Mouse (Mus musculus) kidney, embryonic 14.5 days (tissue): ENCODE data around the gene Tctn1. TPM values are rescaled to one million over a fixed set of nuclear protein-coding genes. Genes with fewer than 3 reads are reported as not detected.

Experiments
- ATAC-seq: fragments of 200-750 bp; cut with Nextera tagmentation; 2 replicates; pipeline ENCODE4 v1.8.0; 2017; ENCODE audit warnings: moderate number of reproducible peaks, mild to moderate bottlenecking, moderate TSS enrichment, moderate library complexity; ENCODE audit not compliant: low FRiP score, low TSS enrichment
- H3K27ac ChIP-seq: fragments of 300-500 bp; sonication (generic); 2 replicates; pipeline ENCODE4 v1.5.1; 2014; ENCODE audit warnings: low read depth, mild to moderate bottlenecking, low read length, moderate library complexity, mixed read lengths
- H3K27me3 ChIP-seq: fragments of 300-500 bp; sonication (generic); 2 replicates; pipeline ENCODE4 v1.6.1; 2014; ENCODE audit warnings: mild to moderate bottlenecking, low read length; ENCODE audit not compliant: control insufficient read depth, insufficient read depth
- H3K36me3 ChIP-seq: fragments of 300-500 bp; sonication (generic); 2 replicates; pipeline ENCODE4 v1.6.1; 2014; ENCODE audit warnings: low read length, mixed read lengths; ENCODE audit not compliant: control insufficient read depth, insufficient read depth
- H3K4me1 ChIP-seq: fragments of 300-500 bp; sonication (generic); 2 replicates; pipeline ENCODE4 v1.6.1; 2014; ENCODE audit warnings: low read length, mixed read lengths; ENCODE audit not compliant: control insufficient read depth, insufficient read depth
- H3K4me2 ChIP-seq: fragments of 300-500 bp; sonication (generic); replicated peaks from 2 replicates; pipeline ENCODE4 v1.6.1; 2014; ENCODE audit warnings: low read depth, mild to moderate bottlenecking, low read length
- H3K4me3 ChIP-seq: fragments of 300-500 bp; sonication (generic); 2 replicates; pipeline ENCODE4 v1.5.1; 2014; ENCODE audit warnings: mild to moderate bottlenecking, low read length
- H3K9ac ChIP-seq: fragments of 300-500 bp; sonication (generic); 2 replicates; pipeline ENCODE4 v1.6.1; 2014; ENCODE audit warnings: low read depth, mild to moderate bottlenecking, low read length, moderate library complexity
- H3K9me3 ChIP-seq: fragments of 300-500 bp; sonication (generic); 2 replicates; pipeline ENCODE4 v1.6.1; 2016; ENCODE audit warnings: low read length; ENCODE audit not compliant: control insufficient read depth
- WGBS: fragments of 180-500 bp; shearing (Covaris S2); extraction: QIAGEN DNeasy Blood & Tissue Kit; methylation state at CpG from one replicate; pipeline ENCODE4 v1.1.7; 2014; 5-methylcytosine and 5-hydroxymethylcytosine counted together
- polyA plus RNA-seq: library from polyadenylated mRNA; unstranded; fragments of >200 nt; fragmentation: Nextera tagmentation; extraction: Ambion mirVana; gene quantifications from 2 replicates; pipeline ENCODE4 v1.2.1, GENCODE M21; 2014

Tctn1 gene
- polyA plus RNA-seq, 1 experiment from 2014 or later, result 9.8 TPM

DNA sequence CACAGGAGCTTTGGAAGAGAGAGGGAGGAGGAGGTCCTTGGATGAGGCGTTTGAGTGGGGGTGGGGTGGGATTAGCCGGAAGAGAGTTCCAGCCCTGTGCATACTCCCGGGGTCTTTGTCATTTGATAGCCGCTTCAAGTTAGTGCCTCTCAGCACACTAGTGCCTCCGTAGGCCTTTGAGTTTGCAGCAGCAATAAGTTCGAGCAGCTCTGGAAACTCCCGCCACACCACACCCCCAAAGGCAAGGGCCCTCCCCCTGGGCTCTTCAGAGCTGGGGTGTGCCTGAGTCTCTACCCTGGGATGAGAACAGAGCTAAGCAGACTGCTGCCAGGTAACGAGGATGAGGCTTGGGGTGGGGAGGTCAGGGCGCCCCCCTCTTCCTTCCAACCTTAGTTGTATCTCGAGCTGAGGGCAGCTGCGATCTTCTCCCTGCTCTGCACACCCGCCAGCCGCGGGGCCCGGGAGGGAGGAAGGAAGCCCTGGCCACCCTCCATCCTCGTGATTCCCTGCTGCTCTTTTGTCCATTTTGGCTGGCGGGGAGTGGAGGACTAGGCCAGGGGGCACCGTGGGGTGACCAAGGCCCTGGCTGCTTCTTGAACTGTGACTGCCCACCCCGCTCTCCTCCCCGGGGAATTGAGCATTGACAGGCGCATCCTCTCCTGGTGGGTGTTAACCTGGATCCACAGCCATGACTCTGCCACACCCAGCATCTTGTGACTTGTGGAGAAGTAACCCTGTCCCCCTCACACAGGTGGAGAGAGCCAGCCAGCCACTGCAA, 54.5 kb downstream of the Tctn1 start:
- peaks cover 15% of the 10 kb centered on the region for H3K4me1 ChIP-seq
- WGBS, result 4% methylated on average over 18 of the region's 21 CpGs
- peak overlapping the region; percentile 43 for H3K4me3 ChIP-seq
- H3K27ac ChIP-seq, result peak overlapping the region; percentile 57; the same call in 1 of the 2 replicates
- peak; percentile 93 for ATAC-seq
- no peaks in the 10 kb centered on the region for H3K27me3 ChIP-seq
- no peaks in the 10 kb centered on the region for H3K36me3 ChIP-seq
- H3K9ac ChIP-seq, result peak overlapping the region; percentile 28
- peak overlapping the region; percentile 66 for H3K4me2 ChIP-seq
- H3K9me3 ChIP-seq, result no peaks in the 10 kb centered on the region

DNA sequence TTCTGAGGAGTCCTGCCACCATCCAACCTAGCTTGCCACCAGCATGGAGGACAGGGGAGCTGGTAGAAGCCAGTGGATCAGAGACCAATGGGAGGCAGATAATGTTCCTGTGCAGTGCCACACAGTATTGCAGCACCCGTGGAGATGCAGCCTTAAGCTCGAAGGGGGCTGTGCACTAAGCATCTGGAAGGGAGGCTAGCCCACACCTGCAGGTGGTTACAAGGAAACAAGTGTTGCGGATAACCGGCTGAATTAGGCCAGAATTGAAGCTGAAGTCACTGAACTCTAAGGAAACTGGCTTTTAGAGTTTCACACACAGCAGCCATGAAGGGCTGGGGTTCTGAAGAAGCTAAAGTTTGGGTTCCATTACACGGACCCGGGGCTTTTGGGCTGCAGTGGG, 55.4 kb downstream of the Tctn1 start:
- Histone ChIP-seq H3K27ac (peak overlapping the region; percentile 57; the same call in 1 of the 2 replicates), H3K27me3 (no peaks in the 10 kb centered on the region), H3K4me2 (peak overlapping the region; percentile 66; the same call in 1 of the 2 replicates), H3K9me3 (no peaks in the 10 kb centered on the region), H3K4me3 (no peak overlapping the region), H3K4me1 (peaks cover 15% of the 10 kb centered on the region), H3K36me3 (no peaks in the 10 kb centered on the region), H3K9ac (0 out of 2 replicates have a peak overlapping the region, but pooled peaks have one; percentile 28)
- whole genome bisulfite sequencing, result 46% methylated on average over 6 of the region's 6 CpGs
- no peak for ATAC-seq

DNA sequence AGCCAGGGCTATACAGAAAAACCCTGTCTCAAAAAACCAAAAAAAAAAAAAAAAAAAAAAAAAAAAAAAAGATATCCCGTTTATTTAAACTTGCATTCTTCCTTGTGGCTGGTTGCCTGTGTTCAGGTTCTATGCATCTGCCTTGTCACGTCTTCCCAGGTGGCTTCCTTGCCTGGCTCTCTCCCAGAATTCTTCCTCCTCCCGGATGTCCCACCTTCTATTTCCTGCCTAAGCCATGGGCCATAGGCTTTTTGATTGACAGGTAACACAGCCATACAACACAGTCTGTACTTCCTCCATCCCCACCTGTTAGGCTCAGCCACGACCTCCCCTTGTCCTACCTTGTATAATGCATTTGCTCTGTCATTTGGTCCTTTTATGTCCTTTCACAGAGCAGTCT, 57.8 kb downstream of the Tctn1 start, which contains the start of gene Hvcn1:
Hvcn1 (plus strand) TSS at position 330 of the 400 bp plus-strand sequence.
- ATAC-seq, result no peak
- Histone ChIP-seq H3K4me3 (no peak within 1 kb of the TSS), H3K27ac (no peak within 1 kb of the TSS), H3K4me2 (no peak within 1 kb of the TSS), H3K9ac (no peak within 1 kb of the TSS), H3K9me3 (no peaks in the 10 kb centered on the region), H3K27me3 (no peaks in the 10 kb centered on the region), H3K36me3 (no peaks in the 10 kb centered on the region), H3K4me1 (peaks cover 15% of the 10 kb centered on the region)
- WGBS, result 72% methylated on average over 4 of the region's 4 CpGs

DNA sequence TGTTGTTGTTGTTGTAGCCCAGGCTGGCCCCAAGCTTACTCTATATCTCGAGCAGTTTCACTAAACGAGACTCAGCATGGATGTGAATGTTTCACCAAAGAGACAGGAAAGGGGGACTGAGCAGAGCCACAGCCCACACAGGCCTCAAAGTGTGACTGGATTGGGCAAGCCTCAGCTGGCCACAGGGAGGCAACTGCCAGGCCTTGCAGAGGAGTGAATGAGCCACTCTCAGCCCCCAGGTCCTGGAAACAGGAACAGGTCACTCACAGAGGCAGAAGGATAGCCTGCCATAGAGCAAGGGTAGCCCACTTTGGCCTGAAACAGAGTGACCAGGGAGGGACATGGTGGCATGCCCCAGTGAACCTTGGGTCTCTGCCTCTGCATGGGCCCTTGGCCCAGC, 60.1 kb downstream of the Tctn1 start:
- WGBS, result 55% methylated on average over 2 of the region's 2 CpGs
- no peaks in the 10 kb centered on the region for H3K9me3 ChIP-seq
- ATAC-seq, result no peak
- no peak overlapping the region for H3K4me2 ChIP-seq
- H3K4me1 ChIP-seq, result peaks cover 4% of the 10 kb centered on the region
- H3K9ac ChIP-seq, result no peak overlapping the region
- H3K27ac ChIP-seq, result no peak overlapping the region
- H3K27me3 ChIP-seq, result no peaks in the 10 kb centered on the region
- no peaks in the 10 kb centered on the region for H3K36me3 ChIP-seq
- H3K4me3 ChIP-seq, result no peak overlapping the region

DNA sequence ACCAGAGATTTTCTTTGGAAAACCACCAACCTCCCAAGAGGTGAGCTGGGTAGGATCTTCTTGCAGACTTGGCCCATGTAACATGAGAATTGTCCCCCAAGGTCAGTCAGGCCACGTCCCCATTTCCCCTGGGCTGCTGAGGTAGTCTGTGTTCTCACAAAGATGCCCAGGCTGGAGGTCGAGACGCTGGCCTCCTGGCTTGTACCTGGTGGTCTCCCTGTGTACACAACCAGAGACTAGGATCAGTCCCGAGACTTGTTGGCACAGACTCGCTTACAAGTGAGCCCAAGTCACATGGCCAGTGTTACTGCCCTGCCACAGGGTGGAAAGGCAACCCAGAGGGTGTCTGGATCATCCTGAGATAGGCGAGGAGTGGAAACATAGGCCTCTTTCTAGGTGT, 62.4 kb downstream of the Tctn1 start:
- H3K4me2 ChIP-seq, result no peak overlapping the region
- WGBS, result 86% methylated on average over 6 of the region's 6 CpGs
- no peaks in the 10 kb centered on the region for H3K9me3 ChIP-seq
- H3K27me3 ChIP-seq, result no peaks in the 10 kb centered on the region
- no peaks in the 10 kb centered on the region for H3K36me3 ChIP-seq
- no peaks in the 10 kb centered on the region for H3K4me1 ChIP-seq
- H3K4me3 ChIP-seq, result no peak overlapping the region
- H3K9ac ChIP-seq, result no peak overlapping the region
- H3K27ac ChIP-seq, result no peak overlapping the region
- no peak for ATAC-seq

DNA sequence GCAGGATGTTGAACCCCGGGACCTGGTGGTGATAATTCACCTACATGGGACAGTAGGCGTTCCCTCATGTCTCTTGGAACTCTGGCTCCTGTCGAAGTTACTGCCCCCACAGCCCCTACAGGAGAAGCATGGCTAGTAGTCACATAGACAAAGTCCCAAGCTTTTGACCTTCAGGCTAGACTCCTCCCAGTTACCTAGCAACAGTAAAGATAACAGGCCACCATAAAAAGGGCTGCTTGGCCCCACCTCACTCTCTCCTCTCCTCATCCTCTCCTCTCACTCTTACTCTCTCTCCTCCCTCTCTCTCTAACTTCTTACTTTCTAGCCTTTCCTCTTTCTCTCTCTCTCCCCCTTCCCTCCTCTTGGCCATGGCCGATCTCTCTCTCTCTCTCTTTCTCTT, 63.4 kb downstream of the Tctn1 start:
- no peaks in the 10 kb centered on the region for H3K9me3 ChIP-seq
- H3K27ac ChIP-seq, result no peak overlapping the region
- H3K36me3 ChIP-seq, result no peaks in the 10 kb centered on the region
- no peak overlapping the region for H3K9ac ChIP-seq
- 83% methylated on average over 4 of the region's 4 CpGs for WGBS
- ATAC-seq, result no peak
- H3K4me1 ChIP-seq, result no peaks in the 10 kb centered on the region
- H3K27me3 ChIP-seq, result no peaks in the 10 kb centered on the region
- H3K4me3 ChIP-seq, result no peak overlapping the region
- no peak overlapping the region for H3K4me2 ChIP-seq

DNA sequence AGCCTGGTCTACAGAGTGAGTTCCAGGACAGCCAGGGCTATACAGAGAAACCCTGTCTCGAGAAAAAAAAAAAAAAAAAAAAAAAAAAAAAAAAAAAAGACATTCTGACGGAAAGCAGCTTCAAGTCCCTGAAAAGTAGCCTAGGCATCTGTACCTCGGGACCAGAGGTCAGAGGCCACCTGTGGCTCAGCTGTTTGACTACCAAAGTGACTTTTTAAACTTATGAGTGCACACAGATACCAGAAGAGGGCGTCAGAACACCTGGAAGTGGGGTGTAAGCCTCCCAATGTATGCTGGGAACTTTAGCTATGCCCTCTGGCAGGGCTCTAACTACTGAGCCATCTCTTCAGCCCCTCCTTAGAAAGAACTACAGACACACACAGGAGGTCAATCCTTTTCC, 71.9 kb downstream of the Tctn1 start:
- Histone ChIP-seq H3K9me3 (no peaks in the 10 kb centered on the region), H3K4me3 (no peak overlapping the region)
- ATAC-seq, result no peak

DNA sequence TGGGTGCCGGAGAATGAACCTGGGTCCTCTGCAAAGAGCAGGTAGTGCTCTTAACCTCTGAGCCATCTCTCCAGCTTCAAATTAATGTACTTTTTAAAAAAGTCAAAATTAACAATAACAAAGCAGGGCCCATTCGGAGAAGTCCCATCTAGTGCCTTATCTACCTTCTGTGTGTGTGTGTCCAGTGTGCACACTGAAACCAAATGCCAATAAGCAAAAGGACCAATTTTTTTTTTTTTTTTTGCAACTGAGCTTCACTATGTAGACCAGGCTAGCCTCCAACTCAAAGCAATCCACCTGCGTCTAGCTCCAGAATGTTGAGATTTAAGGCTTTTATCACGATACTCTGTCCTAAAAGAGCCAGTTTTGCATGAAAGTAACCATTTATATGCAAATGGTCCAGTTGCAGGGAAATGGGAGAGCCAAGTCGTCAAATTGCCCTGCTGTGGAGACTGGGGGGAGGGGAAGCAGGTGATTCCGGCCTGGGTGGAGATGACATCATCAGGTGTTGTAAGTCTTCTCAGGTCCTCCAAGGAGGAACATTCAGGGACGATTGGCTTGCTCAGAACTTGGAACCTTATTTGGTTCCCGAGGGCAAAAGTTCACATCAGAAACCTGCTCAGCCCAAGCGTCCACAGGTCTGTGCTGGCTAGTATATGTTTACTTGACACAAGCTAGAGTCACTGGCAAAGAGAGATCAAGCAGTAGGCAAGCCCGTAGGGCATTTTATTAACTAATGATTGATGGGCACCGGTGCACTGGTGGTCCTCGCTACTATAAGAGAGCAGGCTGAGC, 72.8 kb downstream of the Tctn1 start:
- Histone ChIP-seq H3K4me3 (no peak overlapping the region), H3K9ac (no peak overlapping the region), H3K27me3 (no peaks in the 10 kb centered on the region), H3K36me3 (no peaks in the 10 kb centered on the region), H3K27ac (no peak overlapping the region), H3K4me1 (no peaks in the 10 kb centered on the region), H3K9me3 (no peaks in the 10 kb centered on the region), H3K4me2 (no peak overlapping the region)
- ATAC-seq, result peak; percentile 43; the same call in 1 of the 2 replicates
- WGBS, result 54% methylated on average over 12 of the region's 12 CpGs

More for the DNA sequence above, 71.9 kb downstream of the Tctn1 start:
- Histone ChIP-seq H3K4me1 (no peaks in the 10 kb centered on the region), H3K27me3 (no peaks in the 10 kb centered on the region), H3K36me3 (no peaks in the 10 kb centered on the region), H3K27ac (no peak overlapping the region), H3K4me2 (no peak overlapping the region), H3K9ac (no peak overlapping the region)
- 49% methylated on average over 3 of the region's 4 CpGs for WGBS

DNA sequence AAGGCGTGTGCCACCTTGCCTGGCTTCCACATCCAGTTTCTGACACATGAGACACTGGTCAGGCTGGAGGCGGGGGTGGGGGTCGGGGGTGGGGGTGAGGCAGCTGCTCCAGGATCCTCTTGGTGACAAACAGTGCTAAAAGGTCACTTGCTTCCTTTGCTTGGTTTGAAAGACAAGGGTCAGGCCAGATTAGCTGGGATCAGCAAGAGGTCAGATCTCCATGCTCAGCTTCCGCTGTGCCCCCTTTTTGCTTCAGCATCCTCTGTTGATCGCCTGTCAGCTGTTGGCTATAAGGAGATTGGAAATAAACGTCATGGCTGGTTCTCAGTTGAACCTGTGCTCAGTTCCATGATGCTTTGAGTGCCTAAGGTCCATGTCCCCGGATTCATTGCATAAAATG, 73.8 kb downstream of the Tctn1 start:
- no peak overlapping the region for H3K4me2 ChIP-seq
- H3K4me1 ChIP-seq, result no peaks in the 10 kb centered on the region
- no peak for ATAC-seq
- H3K4me3 ChIP-seq, result no peak overlapping the region
- no peaks in the 10 kb centered on the region for H3K9me3 ChIP-seq
- no peaks in the 10 kb centered on the region for H3K36me3 ChIP-seq
- WGBS, result 70% methylated on average over 7 of the region's 7 CpGs
- no peaks in the 10 kb centered on the region for H3K27me3 ChIP-seq
- no peak overlapping the region for H3K9ac ChIP-seq
- H3K27ac ChIP-seq, result no peak overlapping the region
